Mouse (Mus musculus) urinary bladder, postnatal 4 days (tissue): ENCODE measurements around the gene Arfgef3.
A peak's percentile ranks its signal among the peaks of the same experiment; 100 is the strongest.
"Not testable (repeated sequence)": the region's sequence is repeated elsewhere in the genome, so short reads cannot be mapped to it uniquely, and the experiment has no call there.

Experiments
- DNase-seq, 2 experiments: peaks; one replicate each; pipeline ENCODE4 v3.0.0; 2021 to 2022; ENCODE audit warnings: low spot score in 2 of 2

Gene Arfgef3

GRCm38 (mm10) chr10:18681385-18681954, 62.3 kb downstream of the Arfgef3 start:
- no peak for DNase-seq

- no peak for DNase-seq
Measured at GRCm38 (mm10) chr10:18680661-18681384, 62.9 kb downstream of the Arfgef3 start.

GRCm38 (mm10) chr10:18678836-18679235, 64.9 kb downstream of the Arfgef3 start:
- no peak for DNase-seq

- no peak for DNase-seq
Measured at GRCm38 (mm10) chr10:18664794-18665193, 79.0 kb downstream of the Arfgef3 start.

GRCm38 (mm10) chr10:18664016-18664415, 79.7 kb downstream of the Arfgef3 start:
- DNase-seq: no peak

GRCm38 (mm10) chr10:18661606-18662220, 82.0 kb downstream of the Arfgef3 start:
- no peak for DNase-seq

- no peak for DNase-seq
Measured at GRCm38 (mm10) chr10:18660998-18661397, 82.8 kb downstream of the Arfgef3 start.

GRCm38 (mm10) chr10:18657588-18657987, 86.2 kb downstream of the Arfgef3 start:
- no peak for DNase-seq

GRCm38 (mm10) chr10:18647069-18647468, 96.7 kb downstream of the Arfgef3 start:
- no peak for DNase-seq

GRCm38 (mm10) chr10:18646035-18646434, 97.7 kb downstream of the Arfgef3 start:
- no peak for DNase-seq

- DNase-seq: no peak
Measured at GRCm38 (mm10) chr10:18644346-18644745, 99.4 kb downstream of the Arfgef3 start.

- DNase-seq: no peak
Measured at GRCm38 (mm10) chr10:18643506-18643905, 100.2 kb downstream of the Arfgef3 start.

- DNase-seq: no peak
Measured at GRCm38 (mm10) chr10:18642854-18643253, 100.9 kb downstream of the Arfgef3 start.

- no peak for DNase-seq
Measured at GRCm38 (mm10) chr10:18640596-18640995, 103.2 kb downstream of the Arfgef3 start.

GRCm38 (mm10) chr10:18635450-18635849, 108.3 kb downstream of the Arfgef3 start:
- no peak for DNase-seq

- DNase-seq: no peak
Measured at GRCm38 (mm10) chr10:18634405-18634985, 109.3 kb downstream of the Arfgef3 start.

GRCm38 (mm10) chr10:18630498-18630897, 113.3 kb downstream of the Arfgef3 start:
- DNase-seq: no peak

- no peak for DNase-seq
Measured at GRCm38 (mm10) chr10:18627530-18627929, 116.2 kb downstream of the Arfgef3 start.

- DNase-seq: no peak
Measured at GRCm38 (mm10) chr10:18612796-18613195, 131.0 kb downstream of the Arfgef3 start.

- not testable (repeated sequence) for DNase-seq
Measured at GRCm38 (mm10) chr10:18604827-18605535, 138.8 kb downstream of the Arfgef3 start.

GRCm38 (mm10) chr10:18602030-18602429, 141.7 kb downstream of the Arfgef3 start:
- DNase-seq: peak in 1 of 2 experiments; percentile 79

GRCm38 (mm10) chr10:18597601-18598000, 146.1 kb downstream of the Arfgef3 start:
- DNase-seq: no peak
